Mouse (Mus musculus) kidney, adult 2 months (tissue): ENCODE data around the gene Trpm8.

Source experiments
- CTCF ChIP-seq: fragments of 200-500 bp; conservative IDR thresholded peaks from 2 replicates; pipeline ENCODE4 v1.5.1; 2011; ENCODE audit warnings: low read depth, mild to moderate bottlenecking, control low read depth, low read length, moderate library complexity, mixed read lengths; ENCODE audit not compliant: insufficient read depth, insufficient read length
- POLR2A ChIP-seq: fragments of 200-500 bp; IDR thresholded peaks from one replicate; pipeline ENCODE4 v1.6.1; 2011; ENCODE audit warnings: low read depth, low read length, control low read depth

- TF ChIP-seq CTCF: no peak
- TF ChIP-seq POLR2A: no peak
Observed at GRCm38 (mm10) chr1:88306543-88306942, 29.1 kb downstream of the Trpm8 start.
